Mouse (Mus musculus): ENCODE data around the gene Gm5580.

DNA sequence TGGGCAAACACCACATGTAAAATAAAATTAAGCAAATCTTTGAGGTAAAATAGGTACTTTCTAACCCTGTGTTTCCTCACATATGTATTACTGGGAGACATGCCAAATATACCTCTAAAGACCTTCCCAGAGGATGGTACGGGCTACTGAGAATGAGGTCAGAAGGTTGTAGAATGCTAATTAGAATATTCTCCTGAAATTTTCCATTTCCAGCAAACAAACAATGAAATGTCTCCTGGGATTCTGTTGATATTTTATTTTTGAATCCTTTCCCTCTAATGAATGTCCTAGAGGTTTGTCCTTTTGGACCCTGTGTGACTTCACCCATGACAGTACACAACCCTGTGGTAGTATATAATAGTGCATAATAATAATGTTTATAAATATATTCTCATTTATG is 3.0 kb downstream of the Gm5580 start, which contains the start of gene Olfr214:
- TF ChIP-seq CEBPB (IDR thresholded peaks at IDR 0.05; ENCODE audit: insufficient read depth, poor library complexity, severe bottlenecking) = no peak
- no peak for TF ChIP-seq POLR2A (IDR thresholded peaks at IDR 0.05; ENCODE audit: insufficient read length, low read depth)
- TF ChIP-seq E2F4 (IDR thresholded peaks at IDR 0.05; ENCODE audit: insufficient read depth) = no peak
